Mouse (Mus musculus): ENCODE data around the gene Fuk. TPM values are rescaled to one million over a fixed set of nuclear protein-coding genes. Genes with fewer than 3 reads are reported as not detected.
A peak's percentile ranks its signal among the peaks of the same experiment; 100 is the strongest.

Fuk gene
- total RNA-seq, 1 experiment, result 17.8 TPM

GRCm38 (mm10) chr8:110889904-110890470 is 12.3 kb downstream of the Fuk start:
- no peaks in the 10 kb centered on the region for H3K36me3 ChIP-seq (ENCODE audit: control insufficient read depth, insufficient read depth, low read length, poor library complexity, severe bottlenecking)
- peaks cover 0 to 14% of the 10 kb centered on the region in 2 experiments; a peak in 2 of 4 replicates for H3K4me1 ChIP-seq (ENCODE audit: control insufficient read depth in 2 of 2, insufficient read depth in 2 of 2, low read length in 2 of 2, poor library complexity in 1 of 2)
- TF ChIP-seq CHD2 (IDR thresholded peaks at IDR 0.05; ENCODE audit: low read depth, low read length) (no peak), ZC3H11A (IDR thresholded peaks at IDR 0.05; ENCODE audit: borderline replicate concordance, low read depth, low read length) (no peak), MAFK (IDR thresholded peaks at IDR 0.05; ENCODE audit: insufficient read depth, low read depth, low read length) (no peak), ZNF384 (IDR thresholded peaks at IDR 0.05; ENCODE audit: low read depth, low read length) (no peak), HCFC1 (IDR thresholded peaks at IDR 0.05; ENCODE audit: borderline replicate concordance, insufficient read depth, low read length) (no peak)
- H3K9me3 ChIP-seq (ENCODE audit: control insufficient read depth, insufficient read depth, low read depth, low read length), result no peaks in the 10 kb centered on the region
- no peak overlapping the region for H3K4me3 ChIP-seq (ENCODE audit: insufficient read depth in 1 of 2, low read depth in 1 of 2, low read length in 2 of 2, poor library complexity in 1 of 2, severe bottlenecking in 1 of 2)
- no peak overlapping the region for H3K27ac ChIP-seq (ENCODE audit: insufficient read depth, low read depth, low read length, poor library complexity, severe bottlenecking)
- H3K9ac ChIP-seq (ENCODE audit: insufficient read depth, low read depth, low read length, poor library complexity, severe bottlenecking), result no peak overlapping the region
- DNase-seq (ENCODE audit: low read depth, low spot score), result no peak
- in situ Hi-C loops (cut with MboI; ENCODE audit: low sequenced_read_pairs in 2 of 2, unreplicated experiment in 2 of 2), result no loop called here

GRCm38 (mm10) chr8:110888860-110889259 is 13.4 kb downstream of the Fuk start:
- TF ChIP-seq CHD2 (IDR thresholded peaks at IDR 0.05; ENCODE audit: low read depth, low read length) (no peak), MAFK (IDR thresholded peaks at IDR 0.05; ENCODE audit: insufficient read depth, low read depth, low read length) (no peak), HCFC1 (IDR thresholded peaks at IDR 0.05; ENCODE audit: borderline replicate concordance, insufficient read depth, low read length) (no peak), ZNF384 (IDR thresholded peaks at IDR 0.05; ENCODE audit: low read depth, low read length) (no peak)
- 0 out of 2 replicates have a peak, but pooled peaks cover 3% of the 10 kb centered on the region for H3K36me3 ChIP-seq (ENCODE audit: control insufficient read depth, insufficient read depth, low read length, poor library complexity, severe bottlenecking)

GRCm38 (mm10) chr8:110888441-110888840 is 13.8 kb downstream of the Fuk start:
- H3K4me3 ChIP-seq (ENCODE audit: insufficient read depth in 1 of 2, low read depth in 1 of 2, low read length in 2 of 2, poor library complexity in 1 of 2, severe bottlenecking in 1 of 2), result peak overlapping the region in 1 of 2 experiments; percentile 20; a peak in 1 of 4 replicates
- H3K27ac ChIP-seq (ENCODE audit: insufficient read depth, low read depth, low read length, poor library complexity, severe bottlenecking), result no peak overlapping the region
- peaks cover 0 to 9% of the 10 kb centered on the region in 2 experiments; a peak in 2 of 4 replicates for H3K4me1 ChIP-seq (ENCODE audit: control insufficient read depth in 2 of 2, insufficient read depth in 2 of 2, low read length in 2 of 2, poor library complexity in 1 of 2)
- in situ Hi-C loops (cut with MboI; ENCODE audit: low sequenced_read_pairs in 2 of 2, unreplicated experiment in 2 of 2), result no loop called here
- H3K36me3 ChIP-seq (ENCODE audit: control insufficient read depth, insufficient read depth, low read length, poor library complexity, severe bottlenecking), result peaks cover 4% of the 10 kb centered on the region; the same call in 1 of the 2 replicates
- H3K9ac ChIP-seq (ENCODE audit: insufficient read depth, low read depth, low read length, poor library complexity, severe bottlenecking), result no peak overlapping the region
- DNase-seq (ENCODE audit: low read depth, low spot score), result no peak
- no peaks in the 10 kb centered on the region for H3K9me3 ChIP-seq (ENCODE audit: control insufficient read depth, insufficient read depth, low read depth, low read length)
- TF ChIP-seq MAFK (IDR thresholded peaks at IDR 0.05; ENCODE audit: insufficient read depth, low read depth, low read length), result no peak
- TF ChIP-seq HCFC1 (IDR thresholded peaks at IDR 0.05; ENCODE audit: borderline replicate concordance, insufficient read depth, low read length), result no peak
- TF ChIP-seq CHD2 (IDR thresholded peaks at IDR 0.05; ENCODE audit: low read depth, low read length), result no peak
- TF ChIP-seq ZC3H11A (IDR thresholded peaks at IDR 0.05; ENCODE audit: borderline replicate concordance, low read depth, low read length), result no peak
- TF ChIP-seq ZNF384 (IDR thresholded peaks at IDR 0.05; ENCODE audit: low read depth, low read length), result no peak

More at GRCm38 (mm10) chr8:110888860-110889259, 13.4 kb downstream of the Fuk start:
- H3K4me3 ChIP-seq (ENCODE audit: insufficient read depth in 1 of 2, low read depth in 1 of 2, low read length in 2 of 2, poor library complexity in 1 of 2, severe bottlenecking in 1 of 2), result peak overlapping the region; percentile 20 to 36; a peak in 1 of 4 replicates
- H3K4me1 ChIP-seq (ENCODE audit: control insufficient read depth in 2 of 2, insufficient read depth in 2 of 2, low read length in 2 of 2, poor library complexity in 1 of 2), result peaks cover 0 to 9% of the 10 kb centered on the region in 2 experiments; a peak in 2 of 4 replicates
- no peak overlapping the region for H3K27ac ChIP-seq (ENCODE audit: insufficient read depth, low read depth, low read length, poor library complexity, severe bottlenecking)
- in situ Hi-C loops (cut with MboI; ENCODE audit: low sequenced_read_pairs in 2 of 2, unreplicated experiment in 2 of 2), result no loop called here
- H3K9ac ChIP-seq (ENCODE audit: insufficient read depth, low read depth, low read length, poor library complexity, severe bottlenecking), result no peak overlapping the region; the same call in 1 of the 2 replicates
- H3K9me3 ChIP-seq (ENCODE audit: control insufficient read depth, insufficient read depth, low read depth, low read length), result no peaks in the 10 kb centered on the region
- DNase-seq (ENCODE audit: low read depth, low spot score), result no peak

GRCm38 (mm10) chr8:110887551-110887950 is 14.7 kb downstream of the Fuk start:
- TF ChIP-seq ZNF384 (IDR thresholded peaks at IDR 0.05; ENCODE audit: low read depth, low read length), result no peak
- no peak for TF ChIP-seq CHD2 (IDR thresholded peaks at IDR 0.05; ENCODE audit: low read depth, low read length)
- Histone ChIP-seq H3K27ac (ENCODE audit: insufficient read depth, low read depth, low read length, poor library complexity, severe bottlenecking) (no peak overlapping the region), H3K4me3 (ENCODE audit: insufficient read depth in 1 of 2, low read depth in 1 of 2, low read length in 2 of 2, poor library complexity in 1 of 2, severe bottlenecking in 1 of 2) (peak overlapping the region in 1 of 2 experiments; percentile 27; a peak in 1 of 4 replicates), H3K36me3 (ENCODE audit: control insufficient read depth, insufficient read depth, low read length, poor library complexity, severe bottlenecking) (peaks cover 11% of the 10 kb centered on the region), H3K9ac (ENCODE audit: insufficient read depth, low read depth, low read length, poor library complexity, severe bottlenecking) (peak overlapping the region; percentile 19; the same call in 1 of the 2 replicates), H3K4me1 (ENCODE audit: control insufficient read depth in 2 of 2, insufficient read depth in 2 of 2, low read length in 2 of 2, poor library complexity in 1 of 2) (peaks cover 0 to 9% of the 10 kb centered on the region in 2 experiments; a peak in 2 of 4 replicates), H3K9me3 (ENCODE audit: control insufficient read depth, insufficient read depth, low read depth, low read length) (no peaks in the 10 kb centered on the region)
- DNase-seq (ENCODE audit: low read depth, low spot score), result no peak
- in situ Hi-C loops (cut with MboI; ENCODE audit: low sequenced_read_pairs in 2 of 2, unreplicated experiment in 2 of 2), result no loop called here
